Mouse (Mus musculus) heart, embryonic 14.5 days (tissue): Measurements from ENCODE around the gene Lyg1. TPM values are rescaled to one million over a fixed set of nuclear protein-coding genes. Genes with fewer than 3 reads are reported as not detected.

Experiments
- ATAC-seq: fragments of 200-750 bp; cut with Nextera tagmentation; 2 replicates; pipeline ENCODE4 v1.8.0; 2017; ENCODE audit warnings: low read depth, moderate TSS enrichment; ENCODE audit not compliant: insufficient number of reproducible peaks, insufficient read depth, low FRiP score
- H3K27ac ChIP-seq, 2 experiments: fragments of 200-500 bp in 1 of 2; fragments of 300-500 bp in 1 of 2; sonication (generic) in 1 of 2; replicated peaks in 1 of 2; 2 replicates each; pipeline ENCODE4 v1.5.1; 2012 to 2014; ENCODE audit warnings: low read depth in 2 of 2, low read length in 2 of 2, control low read depth in 1 of 2, mild to moderate bottlenecking in 1 of 2, mixed read lengths in 1 of 2; ENCODE audit not compliant: control insufficient read depth in 1 of 2, insufficient read depth in 1 of 2
- H3K27me3 ChIP-seq: fragments of 300-500 bp; sonication (generic); 2 replicates; pipeline ENCODE4 v1.6.1; 2014; ENCODE audit warnings: mild to moderate bottlenecking, low read length, control low read depth; ENCODE audit not compliant: control insufficient read depth, insufficient read depth
- H3K36me3 ChIP-seq: fragments of 300-500 bp; sonication (generic); 2 replicates; pipeline ENCODE4 v1.6.1; 2014; ENCODE audit warnings: mild to moderate bottlenecking, control low read depth, low read length, mixed read lengths; ENCODE audit not compliant: control insufficient read depth, insufficient read depth
- H3K4me1 ChIP-seq, 2 experiments: fragments of 200-500 bp in 1 of 2; fragments of 300-500 bp in 1 of 2; sonication (generic) in 1 of 2; 2 replicates each; pipeline ENCODE4 v1.6.1; 2012 to 2014; ENCODE audit warnings: low read length in 2 of 2, control low read depth in 1 of 2, mixed read lengths in 1 of 2; ENCODE audit not compliant: control insufficient read depth in 2 of 2, insufficient read depth in 2 of 2
- H3K4me2 ChIP-seq: fragments of 300-500 bp; sonication (generic); 2 replicates; pipeline ENCODE4 v1.6.1; 2014; ENCODE audit warnings: mild to moderate bottlenecking, low read length
- H3K4me3 ChIP-seq, 2 experiments: fragments of 200-500 bp in 1 of 2; fragments of 300-500 bp in 1 of 2; sonication (generic) in 1 of 2; 2 replicates each; pipeline ENCODE4 v1.5.1; 2012 to 2014; ENCODE audit warnings: low read length in 2 of 2, mild to moderate bottlenecking in 2 of 2, control low read depth in 1 of 2, low read depth in 1 of 2, moderate library complexity in 1 of 2; ENCODE audit not compliant: control insufficient read depth in 1 of 2, insufficient read depth in 1 of 2
- H3K9ac ChIP-seq: fragments of 300-500 bp; sonication (generic); 2 replicates; pipeline ENCODE4 v1.6.1; 2014; ENCODE audit warnings: mild to moderate bottlenecking, low read length
- H3K9me3 ChIP-seq: fragments of 300-500 bp; sonication (generic); 2 replicates; pipeline ENCODE4 v1.6.1; 2016; ENCODE audit warnings: low read length, control low read depth; ENCODE audit not compliant: control insufficient read depth
- WGBS: fragments of 180-500 bp; shearing (Covaris S2); extraction: QIAGEN DNeasy Blood & Tissue Kit; methylation state at CpG from one replicate; pipeline ENCODE4 v1.1.7; 2014; 5-methylcytosine and 5-hydroxymethylcytosine counted together
- polyA plus RNA-seq: library from polyadenylated mRNA; unstranded; fragments of >200 nt; fragmentation: Nextera tagmentation; extraction: Ambion mirVana; gene quantifications from 2 replicates; pipeline ENCODE4 v1.2.1, GENCODE M21; 2014

Lyg1 gene
- polyA plus RNA-seq, 1 experiment from 2014 or later, result not detected

- ATAC-seq, result no peak
- WGBS, result 87% methylated on average over 2 of the region's 2 CpGs
Measured at GRCm38 (mm10) chr1:37955251-37955650, 2.3 kb downstream of the Lyg1 start.

GRCm38 (mm10) chr1:37954786-37955185, 2.8 kb downstream of the Lyg1 start:
- no peak overlapping the region for H3K9ac ChIP-seq
- peaks cover 0 to 6% of the 10 kb centered on the region in 2 experiments; a peak in 1 of 4 replicates for H3K4me1 ChIP-seq
- 60% methylated on average over 7 of the region's 7 CpGs for WGBS
- no peak overlapping the region for H3K4me3 ChIP-seq
- ATAC-seq, result no peak
- no peak overlapping the region for H3K27ac ChIP-seq
- no peaks in the 10 kb centered on the region for H3K27me3 ChIP-seq
- H3K9me3 ChIP-seq, result no peaks in the 10 kb centered on the region
- no peak overlapping the region for H3K4me2 ChIP-seq
- H3K36me3 ChIP-seq, result no peaks in the 10 kb centered on the region

More at GRCm38 (mm10) chr1:37955251-37955650, 2.3 kb downstream of the Lyg1 start:
- Histone ChIP-seq H3K4me3 (no peak overlapping the region), H3K27ac (no peak overlapping the region), H3K9ac (no peak overlapping the region), H3K4me1 (peaks cover 0 to 6% of the 10 kb centered on the region in 2 experiments; a peak in 1 of 4 replicates), H3K36me3 (no peaks in the 10 kb centered on the region), H3K27me3 (no peaks in the 10 kb centered on the region), H3K4me2 (no peak overlapping the region), H3K9me3 (no peaks in the 10 kb centered on the region)

GRCm38 (mm10) chr1:37948906-37949305, 8.7 kb downstream of the Lyg1 start:
- Histone ChIP-seq H3K9ac (no peak overlapping the region), H3K9me3 (no peaks in the 10 kb centered on the region), H3K36me3 (no peaks in the 10 kb centered on the region), H3K4me2 (no peak overlapping the region), H3K27me3 (no peaks in the 10 kb centered on the region), H3K27ac (no peak overlapping the region), H3K4me1 (no peaks in the 10 kb centered on the region), H3K4me3 (no peak overlapping the region)
- WGBS, result 76% methylated on average over 2 of the region's 2 CpGs
- ATAC-seq, result no peak

- no peak for ATAC-seq
- no peaks in the 10 kb centered on the region for H3K9me3 ChIP-seq
- H3K4me2 ChIP-seq, result no peak overlapping the region
- H3K4me3 ChIP-seq, result no peak overlapping the region
- no peaks in the 10 kb centered on the region for H3K36me3 ChIP-seq
- H3K9ac ChIP-seq, result no peak overlapping the region
- no peak overlapping the region for H3K27ac ChIP-seq
- no peaks in the 10 kb centered on the region for H3K4me1 ChIP-seq
- H3K27me3 ChIP-seq, result no peaks in the 10 kb centered on the region
- WGBS, result 18% methylated on average over 3 of the region's 3 CpGs
Measured at GRCm38 (mm10) chr1:37931806-37932205, 25.8 kb downstream of the Lyg1 start.

GRCm38 (mm10) chr1:37925971-37926370, 31.6 kb downstream of the Lyg1 start:
- ATAC-seq, result no peak
- H3K36me3 ChIP-seq, result no peaks in the 10 kb centered on the region
- H3K9ac ChIP-seq, result no peak overlapping the region
- no peak overlapping the region for H3K4me2 ChIP-seq
- no peaks in the 10 kb centered on the region for H3K4me1 ChIP-seq
- H3K27me3 ChIP-seq, result no peaks in the 10 kb centered on the region; the same call in 1 of the 2 replicates
- no peaks in the 10 kb centered on the region for H3K9me3 ChIP-seq
- 75% methylated on average over 8 of the region's 8 CpGs for whole genome bisulfite sequencing
- no peak overlapping the region for H3K27ac ChIP-seq
- H3K4me3 ChIP-seq, result no peak overlapping the region

- Histone ChIP-seq H3K4me3 (no peak overlapping the region), H3K9ac (no peak overlapping the region), H3K4me1 (peaks cover 3 to 4% of the 10 kb centered on the region in 2 experiments; a peak in 3 of 4 replicates), H3K27ac (no peak overlapping the region), H3K27me3 (no peaks in the 10 kb centered on the region; the same call in 1 of the 2 replicates), H3K9me3 (no peaks in the 10 kb centered on the region), H3K4me2 (no peak overlapping the region), H3K36me3 (no peaks in the 10 kb centered on the region)
- no peak for ATAC-seq
- WGBS, result 42% methylated on average over 8 of the region's 8 CpGs
Measured at GRCm38 (mm10) chr1:37922536-37922935, 35.0 kb downstream of the Lyg1 start.

- no peaks in the 10 kb centered on the region for H3K9me3 ChIP-seq
- no peak for ATAC-seq
- H3K4me2 ChIP-seq, result no peak overlapping the region
- peaks cover 4% of the 10 kb centered on the region in 2 experiments; a peak in 3 of 4 replicates for H3K4me1 ChIP-seq
- H3K27ac ChIP-seq, result no peak overlapping the region
- 44% methylated on average over 6 of the region's 6 CpGs for WGBS
- H3K4me3 ChIP-seq, result no peak overlapping the region
- H3K27me3 ChIP-seq, result no peaks in the 10 kb centered on the region; the same call in 1 of the 2 replicates
- no peak overlapping the region for H3K9ac ChIP-seq
- no peaks in the 10 kb centered on the region for H3K36me3 ChIP-seq
Measured at GRCm38 (mm10) chr1:37918096-37918495, 39.5 kb downstream of the Lyg1 start.

GRCm38 (mm10) chr1:37917666-37918065, 39.9 kb downstream of the Lyg1 start:
- 23% methylated on average over 13 of the region's 13 CpGs for WGBS
- no peak overlapping the region for H3K27ac ChIP-seq
- H3K4me1 ChIP-seq, result peaks cover 4% of the 10 kb centered on the region in 2 experiments; a peak in 3 of 4 replicates
- no peaks in the 10 kb centered on the region; the same call in 1 of the 2 replicates for H3K27me3 ChIP-seq
- no peaks in the 10 kb centered on the region for H3K9me3 ChIP-seq
- ATAC-seq, result no peak
- H3K9ac ChIP-seq, result no peak overlapping the region
- no peak overlapping the region for H3K4me3 ChIP-seq
- H3K4me2 ChIP-seq, result no peak overlapping the region
- no peaks in the 10 kb centered on the region for H3K36me3 ChIP-seq
